Mouse (Mus musculus) olfactory bulb, adult 2 months (tissue): ENCODE data around the gene Gm498.

Experiments
- CTCF ChIP-seq: fragments of 200-500 bp; IDR thresholded peaks from 2 replicates; pipeline ENCODE4 v1.5.1; 2012; ENCODE audit warnings: low read depth, mild to moderate bottlenecking, low read length, moderate library complexity; ENCODE audit not compliant: insufficient read depth
- POLR2A ChIP-seq: fragments of 200-500 bp; IDR thresholded peaks from 2 replicates; pipeline ENCODE4 v1.6.1; 2012; ENCODE audit warnings: mild to moderate bottlenecking, low read depth, low read length, moderate library complexity; ENCODE audit not compliant: insufficient read depth

DNA sequence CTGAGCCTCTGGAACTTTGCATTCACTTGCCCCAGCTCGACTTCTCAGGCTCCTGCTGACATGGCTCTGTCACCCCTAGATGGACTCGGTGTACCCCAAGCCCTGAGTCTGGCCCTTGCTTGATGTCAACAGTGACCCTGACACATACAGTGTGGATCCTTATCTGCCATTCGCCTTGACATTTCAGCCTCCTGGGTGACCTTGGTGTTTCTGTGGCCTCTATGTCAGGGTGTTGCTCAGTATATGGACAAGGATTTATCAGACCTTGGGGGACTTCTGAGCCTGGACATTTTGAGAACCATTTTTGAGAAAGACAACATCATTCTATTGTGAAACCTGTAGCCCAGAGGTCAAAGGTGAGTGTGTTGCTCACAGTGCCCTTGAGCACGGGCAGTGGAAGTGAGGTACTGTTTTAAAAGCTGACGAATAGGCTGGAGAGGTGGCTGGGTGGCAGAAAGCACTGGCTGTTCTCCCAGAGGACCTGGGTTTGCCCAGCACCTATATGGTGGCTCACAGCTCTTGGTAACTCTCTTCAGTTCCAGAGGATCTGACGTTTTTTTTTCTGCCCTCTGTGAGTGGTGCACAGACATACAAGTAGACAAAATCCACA lies 33.0 kb upstream of the Gm498 start:
- TF ChIP-seq CTCF (no peak), POLR2A (no peak)
